Comparison of ENCODE assay signal across 27 mouse cellular contexts in the genomic region with DNA sequence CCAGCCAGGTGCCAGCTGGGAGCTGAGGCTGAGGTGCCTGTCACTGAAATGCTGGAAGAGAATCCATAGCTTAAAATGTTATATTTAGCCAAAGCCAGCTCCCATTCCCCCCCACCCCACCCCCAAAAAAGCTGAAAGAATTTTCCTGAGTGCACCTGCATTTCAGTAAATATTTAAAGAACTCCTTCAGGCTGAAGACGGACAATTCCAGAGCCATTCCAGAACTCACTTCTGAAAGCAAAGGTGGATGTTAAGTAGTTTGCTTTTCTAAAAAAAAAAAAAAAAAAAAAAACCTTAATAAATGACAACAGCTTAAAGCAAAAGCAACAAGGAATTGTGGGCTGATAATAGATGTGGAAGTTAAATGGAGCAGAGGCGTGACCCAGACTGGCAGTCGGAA. TPM values are rescaled to one million over a fixed set of nuclear protein-coding genes. Genes with fewer than 3 reads are reported as not detected.
"Had no signal": no experiment of that assay in that cellular context is flagged by ENCODE, and none has a peak within 500 bp of the region (broad histone marks: within the 10 kb centered on the region; RNA-seq: fewer than 3 reads in every experiment).

No protein-coding gene starts in this region.

- H3K4me1 ChIP-seq: hindbrain, embryonic 12.5 days; intestine, embryonic 15.5 days; limb, embryonic 12.5 days had no signal

- H3K27me3 ChIP-seq: heart, embryonic 12.5 days; hindbrain, embryonic 12.5 days; intestine, embryonic 15.5 days; limb, embryonic 12.5 days had no signal

- H3K4me3 ChIP-seq: gastrocnemius, adult 2 months; heart, embryonic 10.5 days; heart, embryonic 12.5 days; hindbrain, embryonic 10.5 days; hindbrain, embryonic 12.5 days; intestine, embryonic 15.5 days; layer of hippocampus, adult 2 months; left cerebral cortex, adult 2 months; limb, embryonic 10.5 days; limb, embryonic 12.5 days had no signal

- DNase-seq: gastrocnemius, adult 2 months; gastrocnemius, postnatal 10 days; gastrocnemius, postnatal 25 days; heart, adult 18-20 months; heart, postnatal 10 days; heart, postnatal 4 days; kidney, adult 18-20 months; kidney, adult 8-10 months; kidney, postnatal 10 days; kidney, postnatal 25 days; kidney, postnatal 4 days had no signal

- H3K36me3 ChIP-seq: heart, embryonic 10.5 days; heart, embryonic 12.5 days; hindbrain, embryonic 10.5 days; hindbrain, embryonic 12.5 days; intestine, embryonic 15.5 days; limb, embryonic 10.5 days; limb, embryonic 12.5 days had no signal

- H3K9me3 ChIP-seq: heart, embryonic 10.5 days; heart, embryonic 12.5 days; hindbrain, embryonic 10.5 days; hindbrain, embryonic 12.5 days; intestine, embryonic 15.5 days; limb, embryonic 10.5 days had no signal

- H3K27ac ChIP-seq: gastrocnemius, adult 2 months; heart, embryonic 10.5 days; hindbrain, embryonic 10.5 days; hindbrain, embryonic 12.5 days; hindbrain, embryonic 14.5 days; intestine, embryonic 15.5 days; layer of hippocampus, adult 2 months; left cerebral cortex, adult 2 months; limb, embryonic 10.5 days; limb, embryonic 12.5 days had no signal

- H3K9ac ChIP-seq: heart, embryonic 12.5 days; hindbrain, embryonic 12.5 days; hindbrain, embryonic 14.5 days; intestine, embryonic 15.5 days; limb, embryonic 12.5 days had no signal

- ATAC-seq: hindbrain, embryonic 16.5 days; inflammation-experienced regulatory T-cells, adult 6 months; intestine, embryonic 15.5 days; intestine, postnatal 0 days had no signal

- H3K4me2 ChIP-seq: heart, embryonic 12.5 days; hindbrain, embryonic 12.5 days; hindbrain, embryonic 14.5 days; intestine, embryonic 15.5 days; limb, embryonic 12.5 days had no signal

RNA-seq across cellular contexts. Expression of a gene that starts 36.5 kb away (rescaled TPM):
- polyA plus RNA-seq: heart, embryonic 10.5 days; heart, embryonic 12.5 days; heart, embryonic 14.5 days; hindbrain, embryonic 10.5 days; hindbrain, embryonic 12.5 days; inflammation-experienced regulatory T-cells, adult 6 months; kidney, embryonic 14.5 days; kidney, embryonic 16.5 days; limb, embryonic 10.5 days had no signal
